Mouse (Mus musculus) erythroblast, embryonic 14.5 days (primary cell): ENCODE measurements around the gene Ethe1. TPM values are rescaled to one million over a fixed set of nuclear protein-coding genes. Genes with fewer than 3 reads are reported as not detected.

ENCODE experiments used
- H3K27me3 ChIP-seq: 2 replicates; pipeline ENCODE4 v1.6.1; 2012; ENCODE audit warnings: inconsistent platforms; ENCODE audit not compliant: control insufficient read depth
- H3K36me3 ChIP-seq: 2 replicates; pipeline ENCODE4 v1.6.1; 2012; ENCODE audit warnings: mild to moderate bottlenecking, inconsistent platforms; ENCODE audit not compliant: control insufficient read depth
- H3K4me1 ChIP-seq: 2 replicates; pipeline ENCODE4 v1.6.1; 2012; ENCODE audit warnings: inconsistent platforms; ENCODE audit not compliant: control insufficient read depth
- H3K4me3 ChIP-seq: replicated peaks from 2 replicates; pipeline ENCODE3; 2012; ENCODE audit warnings: moderate library complexity, mild to moderate bottlenecking, inconsistent platforms
- H3K9me3 ChIP-seq: 2 replicates; pipeline ENCODE4 v1.6.1; 2012; ENCODE audit warnings: low read length, inconsistent platforms, mixed read lengths; ENCODE audit not compliant: control insufficient read depth
- GATA1 ChIP-seq: IDR thresholded peaks from 2 replicates; pipeline ENCODE4 v1.6.1; 2012; ENCODE audit warnings: low read length, inconsistent platforms, mixed read lengths
- TAL1 ChIP-seq: IDR thresholded peaks from 3 replicates; pipeline ENCODE4 v1.6.1; 2012; ENCODE audit warnings: low read length, inconsistent platforms, mixed read lengths
- polyA plus RNA-seq: library from polyadenylated mRNA; stranded (reverse); fragments of >175 nt; gene quantifications from 2 replicates; pipeline ENCODE4 v1.2.3, GENCODE M21; 2012

The Ethe1 gene
- polyA plus RNA-seq, 1 experiment, result 1.8 TPM

DNA sequence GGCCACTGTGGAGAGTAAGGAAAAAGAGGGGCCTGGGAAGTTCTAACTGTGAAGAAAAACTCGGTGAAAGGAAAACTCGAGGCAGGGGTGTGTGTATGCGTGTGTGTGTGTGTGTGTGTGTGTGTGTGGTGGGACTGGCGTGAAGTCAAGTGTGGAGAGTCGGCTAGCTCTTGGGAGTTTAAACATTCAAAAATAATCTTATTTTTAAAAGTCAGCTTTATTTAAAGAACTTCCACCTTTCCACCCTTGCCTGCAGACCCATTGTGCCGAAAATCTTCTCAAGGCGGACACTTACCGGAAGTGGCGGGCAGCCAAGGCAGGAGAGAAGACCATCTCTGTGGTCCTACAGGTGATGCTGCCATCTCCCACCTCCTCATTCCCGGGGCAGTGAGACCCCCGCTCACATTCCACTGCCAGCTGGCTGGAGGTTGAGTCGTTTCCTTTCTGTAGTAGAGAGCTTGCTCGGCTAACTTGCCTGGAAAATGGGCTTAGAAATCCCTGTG, 39.8 kb upstream of the Ethe1 start:
- H3K9me3 ChIP-seq, result peaks cover 3% of the 10 kb centered on the region; the same call in 1 of the 2 replicates
- no peak for TF ChIP-seq TAL1
- TF ChIP-seq GATA1, result no peak
- H3K4me1 ChIP-seq, result peaks cover 27% of the 10 kb centered on the region

DNA sequence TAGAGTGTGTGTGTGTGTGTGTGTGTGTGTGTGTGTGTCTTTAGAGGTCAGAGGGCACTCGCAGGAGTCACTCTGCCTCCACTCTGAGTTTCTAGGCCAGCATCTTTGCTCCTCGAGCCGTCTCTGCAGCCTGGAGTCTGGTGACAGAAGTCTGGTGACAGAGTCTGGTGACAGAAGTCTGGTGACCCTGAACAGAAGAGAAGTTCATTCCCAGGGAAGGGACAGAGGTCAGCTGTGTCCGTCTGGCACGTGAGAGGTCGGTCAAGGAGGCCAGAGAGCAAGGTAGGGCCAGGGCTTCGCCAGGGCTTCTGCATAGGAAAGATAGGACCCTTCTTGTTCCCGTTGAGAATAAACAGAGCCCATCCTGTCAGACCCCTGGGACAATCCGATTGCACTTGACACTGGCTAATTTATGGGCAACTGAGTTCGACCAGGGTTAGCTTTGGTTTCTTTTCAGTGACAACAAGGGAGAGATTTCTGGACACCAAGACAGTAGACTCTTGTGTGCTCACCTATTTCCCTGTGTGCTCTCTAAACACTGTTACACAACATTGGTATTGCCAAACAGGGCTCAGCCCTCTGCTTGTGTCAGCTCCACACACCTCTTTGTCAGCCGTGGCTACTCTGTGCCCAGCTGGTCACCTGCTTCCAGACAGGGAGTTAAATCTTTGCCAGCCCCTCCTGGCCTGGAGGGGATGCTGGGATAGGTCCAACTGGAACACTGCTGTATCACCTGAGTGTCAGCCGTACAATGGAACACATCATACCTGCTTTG, 35.2 kb upstream of the Ethe1 start:
- no peaks in the 10 kb centered on the region for H3K27me3 ChIP-seq
- no peak overlapping the region for H3K4me3 ChIP-seq
- TF ChIP-seq GATA1, result no peak
- TF ChIP-seq TAL1, result no peak
- peaks cover 87% of the 10 kb centered on the region for H3K36me3 ChIP-seq
- H3K9me3 ChIP-seq, result no peaks in the 10 kb centered on the region
- peaks cover 15% of the 10 kb centered on the region for H3K4me1 ChIP-seq

More for the DNA sequence above, 39.8 kb upstream of the Ethe1 start:
- peak overlapping the region; percentile 90 for H3K4me3 ChIP-seq
- H3K27me3 ChIP-seq, result no peaks in the 10 kb centered on the region
- peaks cover 47% of the 10 kb centered on the region for H3K36me3 ChIP-seq

DNA sequence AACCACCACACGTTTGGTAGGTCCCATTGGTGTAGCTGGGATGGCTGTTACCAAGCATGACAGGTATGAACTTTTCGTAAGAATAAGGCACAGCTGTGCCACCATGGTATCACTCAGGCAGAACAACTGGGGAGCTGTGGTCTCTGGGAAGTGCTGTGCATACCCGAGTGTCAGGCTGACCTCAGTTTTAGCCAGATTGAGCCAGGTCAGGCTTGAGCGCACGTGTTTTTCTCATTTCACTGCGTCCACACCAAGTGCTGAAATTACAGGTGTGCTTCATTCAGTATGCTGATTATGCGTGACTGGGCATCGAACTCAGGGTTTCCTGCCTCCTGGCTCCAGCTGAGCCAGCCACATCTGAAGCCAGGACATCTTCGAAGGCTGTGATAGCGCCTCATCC, 31.6 kb upstream of the Ethe1 start:
- no peak for TF ChIP-seq TAL1
- TF ChIP-seq GATA1, result no peak
- H3K36me3 ChIP-seq, result peaks cover 88% of the 10 kb centered on the region

DNA sequence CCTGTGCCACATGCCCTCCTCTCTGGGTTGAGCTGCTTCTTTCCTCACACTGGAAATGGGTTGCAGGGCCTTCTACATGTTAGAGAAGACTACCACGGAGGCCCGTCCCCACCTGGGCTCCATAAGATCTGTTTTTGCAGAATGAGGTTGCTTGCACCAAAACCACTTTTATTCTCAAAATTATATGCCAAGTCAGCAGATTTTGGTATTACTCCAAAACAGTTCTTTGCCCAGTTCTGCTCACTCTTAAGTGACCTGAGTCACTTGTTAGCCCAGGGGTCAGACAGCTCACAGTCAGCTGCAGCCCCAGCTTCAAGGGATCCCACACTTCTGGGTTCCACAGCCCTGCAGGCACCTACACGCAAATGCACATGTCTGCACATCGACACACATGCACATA, 25.9 kb upstream of the Ethe1 start:
- Histone ChIP-seq H3K4me3 (no peak overlapping the region), H3K27me3 (no peaks in the 10 kb centered on the region), H3K9me3 (no peaks in the 10 kb centered on the region), H3K4me1 (no peaks in the 10 kb centered on the region; the same call in 1 of the 2 replicates), H3K36me3 (peaks cover 88% of the 10 kb centered on the region)
- no peak for TF ChIP-seq GATA1
- TF ChIP-seq TAL1, result no peak

More for the DNA sequence above, 31.6 kb upstream of the Ethe1 start:
- H3K4me3 ChIP-seq, result no peak overlapping the region
- no peaks in the 10 kb centered on the region for H3K9me3 ChIP-seq
- H3K4me1 ChIP-seq, result no peaks in the 10 kb centered on the region; the same call in 1 of the 2 replicates
- H3K27me3 ChIP-seq, result no peaks in the 10 kb centered on the region

GRCm38 (mm10) chr7:24563191-24563836, 24.0 kb upstream of the Ethe1 start:
- Histone ChIP-seq H3K9me3 (no peaks in the 10 kb centered on the region), H3K4me3 (no peak overlapping the region), H3K4me1 (no peaks in the 10 kb centered on the region; the same call in 1 of the 2 replicates), H3K27me3 (no peaks in the 10 kb centered on the region), H3K36me3 (peaks cover 95% of the 10 kb centered on the region)
- no peak for TF ChIP-seq TAL1
- TF ChIP-seq GATA1, result no peak

- Histone ChIP-seq H3K4me3 (no peak overlapping the region), H3K4me1 (no peaks in the 10 kb centered on the region; the same call in 1 of the 2 replicates), H3K27me3 (no peaks in the 10 kb centered on the region), H3K9me3 (no peaks in the 10 kb centered on the region), H3K36me3 (peaks cover 96% of the 10 kb centered on the region)
- no peak for TF ChIP-seq GATA1
- no peak for TF ChIP-seq TAL1
Measured at GRCm38 (mm10) chr7:24563837-24564206, 23.5 kb upstream of the Ethe1 start.

DNA sequence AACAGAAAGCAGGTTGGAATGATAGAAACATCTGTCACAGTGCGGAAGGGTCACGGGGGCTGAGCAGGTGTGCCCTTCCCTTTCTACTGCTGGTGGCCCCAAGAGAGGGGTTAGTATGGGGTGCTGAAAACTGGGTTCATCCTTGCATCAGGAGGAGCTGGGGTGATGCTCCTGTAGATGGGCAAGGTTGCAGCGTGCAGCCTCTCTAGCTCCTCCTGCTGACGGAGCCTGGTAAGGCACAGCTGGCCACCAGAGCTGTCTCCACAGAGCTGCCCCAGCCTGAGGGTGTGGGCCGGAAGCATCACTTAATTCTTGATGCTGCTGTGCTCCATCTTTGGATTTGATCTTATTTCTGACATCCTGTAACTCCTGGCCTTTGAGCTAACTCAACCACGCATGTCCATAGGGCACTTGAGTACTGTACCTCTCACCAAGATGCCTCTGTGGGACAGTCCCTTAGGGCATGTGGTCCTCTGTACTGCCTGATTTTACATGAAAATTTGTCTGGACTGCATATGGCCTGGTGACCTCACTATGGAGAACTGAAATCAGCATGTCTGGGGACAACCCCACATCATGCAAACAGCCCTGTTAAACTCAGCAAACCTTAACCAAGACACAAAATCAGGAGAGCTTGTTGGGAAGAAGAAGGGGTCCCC, 22.6 kb upstream of the Ethe1 start:
- H3K36me3 ChIP-seq, result peaks cover 92% of the 10 kb centered on the region
- no peaks in the 10 kb centered on the region for H3K27me3 ChIP-seq
- TF ChIP-seq GATA1 (no peak), TAL1 (no peak)
- H3K4me3 ChIP-seq, result no peak overlapping the region
- no peaks in the 10 kb centered on the region; the same call in 1 of the 2 replicates for H3K4me1 ChIP-seq
- H3K9me3 ChIP-seq, result no peaks in the 10 kb centered on the region

GRCm38 (mm10) chr7:24565627-24566026, 21.7 kb upstream of the Ethe1 start:
- H3K4me1 ChIP-seq, result no peaks in the 10 kb centered on the region; the same call in 1 of the 2 replicates
- no peak overlapping the region for H3K4me3 ChIP-seq
- H3K9me3 ChIP-seq, result no peaks in the 10 kb centered on the region
- peaks cover 92% of the 10 kb centered on the region for H3K36me3 ChIP-seq
- no peak for TF ChIP-seq TAL1
- TF ChIP-seq GATA1, result no peak
- H3K27me3 ChIP-seq, result no peaks in the 10 kb centered on the region

- no peak for TF ChIP-seq TAL1
- TF ChIP-seq GATA1, result no peak
- Histone ChIP-seq H3K27me3 (no peaks in the 10 kb centered on the region), H3K4me1 (no peaks in the 10 kb centered on the region; the same call in 1 of the 2 replicates), H3K36me3 (peaks cover 92% of the 10 kb centered on the region), H3K4me3 (no peak overlapping the region), H3K9me3 (no peaks in the 10 kb centered on the region)
Measured at GRCm38 (mm10) chr7:24566206-24566605, 21.1 kb upstream of the Ethe1 start.
